Mouse (Mus musculus) lung, embryonic 14.5 days (tissue): Measurements from ENCODE around the gene Dlgap4. TPM values are rescaled to one million over a fixed set of nuclear protein-coding genes. Genes with fewer than 3 reads are reported as not detected.

Experiments used
- ATAC-seq: fragments of 200-750 bp; cut with Nextera tagmentation; 2 replicates; pipeline ENCODE4 v1.8.0; 2017; ENCODE audit warnings: mild to moderate bottlenecking, moderate TSS enrichment, moderate library complexity; ENCODE audit not compliant: insufficient read depth
- DNase-seq: peaks from one replicate; pipeline ENCODE4 v3.0.0-alpha.2; 2015
- H3K27ac ChIP-seq: fragments of 300-500 bp; sonication (generic); 2 replicates; pipeline ENCODE4 v1.5.1; 2014; ENCODE audit warnings: low read depth, mild to moderate bottlenecking, moderate library complexity
- H3K27me3 ChIP-seq: fragments of 300-500 bp; sonication (generic); 2 replicates; pipeline ENCODE4 v1.6.1; 2014; ENCODE audit warnings: low read length, control low read depth; ENCODE audit not compliant: insufficient read depth
- H3K36me3 ChIP-seq: fragments of 300-500 bp; sonication (generic); 2 replicates; pipeline ENCODE4 v1.6.1; 2014; ENCODE audit warnings: control low read depth; ENCODE audit not compliant: insufficient read depth
- H3K4me1 ChIP-seq: fragments of 300-500 bp; sonication (generic); 2 replicates; pipeline ENCODE4 v1.6.1; 2014; ENCODE audit warnings: antibody characterized with exemption, control low read depth; ENCODE audit not compliant: insufficient read depth
- H3K4me2 ChIP-seq: fragments of 300-500 bp; sonication (generic); 2 replicates; pipeline ENCODE4 v1.6.1; 2014; ENCODE audit warnings: mild to moderate bottlenecking
- H3K4me3 ChIP-seq: fragments of 300-500 bp; sonication (generic); 2 replicates; pipeline ENCODE4 v1.5.1; 2014; ENCODE audit warnings: low read depth, low read length
- H3K9ac ChIP-seq: fragments of 300-500 bp; sonication (generic); 2 replicates; pipeline ENCODE4 v1.6.1; 2014
- H3K9me3 ChIP-seq: fragments of 300-500 bp; sonication (generic); 2 replicates; pipeline ENCODE4 v1.6.1; 2016; ENCODE audit warnings: low read depth, low read length, control low read depth
- CTCF ChIP-seq: IDR thresholded peaks from 2 replicates; pipeline ENCODE4 v1.5.1; 2016; ENCODE audit warnings: antibody characterized with exemption, low read depth
- WGBS: fragments of 180-500 bp; shearing (Covaris S2); extraction: QIAGEN DNeasy Blood & Tissue Kit; methylation state at CpG from one replicate; pipeline ENCODE4 v1.1.7; 2014; 5-methylcytosine and 5-hydroxymethylcytosine counted together
- polyA plus RNA-seq: library from polyadenylated mRNA; unstranded; fragments of >200 nt; fragmentation: Nextera tagmentation; extraction: Ambion mirVana; gene quantifications from 2 replicates; pipeline ENCODE4 v1.2.1, GENCODE M21; 2014

Gene Dlgap4
- polyA plus RNA-seq, 1 experiment from 2014 or later = 78.7 TPM

DNA sequence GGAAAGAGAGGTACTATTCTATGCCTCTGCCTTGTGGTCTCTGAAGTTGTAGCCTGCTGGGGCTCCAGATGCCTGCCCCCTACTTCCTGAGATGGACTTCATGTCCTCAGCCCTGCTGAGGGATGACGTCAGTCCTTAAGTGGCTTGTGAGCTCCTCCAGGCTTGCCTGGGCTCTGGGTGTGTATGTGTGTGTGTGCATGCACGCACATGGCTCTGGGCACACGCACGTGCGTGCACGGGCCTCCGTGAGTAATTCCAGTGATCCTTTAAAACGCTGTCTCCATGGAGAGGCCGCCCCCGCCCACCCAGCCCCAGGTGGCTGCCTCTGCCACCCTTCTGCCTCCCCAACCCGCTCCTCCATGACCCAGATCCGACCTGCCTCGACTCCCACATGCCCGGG lies 72.5 kb downstream of the Dlgap4 start:
- Histone ChIP-seq H3K9ac (no peak overlapping the region), H3K27me3 (no peaks in the 10 kb centered on the region), H3K4me2 (no peak overlapping the region), H3K9me3 (no peaks in the 10 kb centered on the region), H3K27ac (no peak overlapping the region), H3K4me3 (no peak overlapping the region), H3K4me1 (no peaks in the 10 kb centered on the region; the same call in 1 of the 2 replicates), H3K36me3 (no peaks in the 10 kb centered on the region)
- no peak for TF ChIP-seq CTCF
- WGBS = 67% methylated on average over 14 of the region's 14 CpGs
- DNase-seq (peak; percentile 8), ATAC-seq (no peak)

DNA sequence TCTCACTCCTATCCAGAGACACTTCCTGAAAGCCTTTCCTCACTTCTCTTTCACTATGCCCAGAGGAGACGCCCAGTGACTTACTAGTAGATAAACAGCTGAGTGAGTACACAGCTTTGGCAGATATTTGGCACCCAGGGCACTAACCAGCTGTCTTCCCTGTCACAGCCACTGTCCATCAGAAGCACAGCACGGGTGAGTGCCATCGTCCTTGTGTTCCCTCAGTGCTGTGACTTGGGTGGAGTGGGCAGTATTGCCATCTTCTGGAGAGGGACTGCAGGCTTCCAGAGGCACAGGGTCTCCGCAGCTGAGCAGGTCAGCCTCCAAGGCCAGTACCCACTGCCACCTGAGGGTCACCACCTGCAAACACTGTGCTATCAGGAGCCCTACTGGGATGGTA lies 73.2 kb downstream of the Dlgap4 start:
- Histone ChIP-seq H3K4me3 (no peak overlapping the region), H3K4me2 (no peak overlapping the region), H3K36me3 (no peaks in the 10 kb centered on the region), H3K9me3 (no peaks in the 10 kb centered on the region), H3K9ac (no peak overlapping the region), H3K4me1 (no peaks in the 10 kb centered on the region; the same call in 1 of the 2 replicates), H3K27ac (no peak overlapping the region), H3K27me3 (no peaks in the 10 kb centered on the region)
- DNase-seq (no peak), ATAC-seq (no peak)
- TF ChIP-seq CTCF = no peak
- WGBS = 58% methylated on average over 4 of the region's 4 CpGs

DNA sequence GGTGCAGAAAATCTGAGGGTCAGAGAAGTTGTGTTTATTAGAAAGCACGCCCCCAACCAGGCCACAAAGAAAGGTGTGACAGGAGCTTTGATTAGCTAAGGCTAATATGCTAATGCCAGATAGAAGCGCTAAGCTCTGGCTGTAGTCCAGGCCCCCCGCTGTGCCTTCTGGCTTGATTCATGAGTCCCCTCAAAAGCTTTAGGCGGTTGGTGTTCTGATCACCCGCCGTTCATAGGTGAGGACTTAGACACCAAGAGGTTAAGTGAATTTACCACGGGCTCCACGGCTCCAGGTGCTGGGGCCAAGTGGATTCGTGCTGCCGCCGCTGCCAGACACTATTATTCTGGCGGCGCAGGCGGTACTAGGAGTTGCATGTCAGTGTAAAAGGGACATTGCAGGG lies 75.1 kb downstream of the Dlgap4 start:
- Histone ChIP-seq H3K4me1 (no peaks in the 10 kb centered on the region; the same call in 1 of the 2 replicates), H3K27me3 (no peaks in the 10 kb centered on the region), H3K9me3 (no peaks in the 10 kb centered on the region), H3K4me2 (no peak overlapping the region), H3K36me3 (no peaks in the 10 kb centered on the region), H3K4me3 (no peak overlapping the region), H3K27ac (no peak overlapping the region), H3K9ac (no peak overlapping the region)
- WGBS = 10% methylated on average over 14 of the region's 14 CpGs
- ATAC-seq (no peak), DNase-seq (no peak)
- no peak for TF ChIP-seq CTCF

DNA sequence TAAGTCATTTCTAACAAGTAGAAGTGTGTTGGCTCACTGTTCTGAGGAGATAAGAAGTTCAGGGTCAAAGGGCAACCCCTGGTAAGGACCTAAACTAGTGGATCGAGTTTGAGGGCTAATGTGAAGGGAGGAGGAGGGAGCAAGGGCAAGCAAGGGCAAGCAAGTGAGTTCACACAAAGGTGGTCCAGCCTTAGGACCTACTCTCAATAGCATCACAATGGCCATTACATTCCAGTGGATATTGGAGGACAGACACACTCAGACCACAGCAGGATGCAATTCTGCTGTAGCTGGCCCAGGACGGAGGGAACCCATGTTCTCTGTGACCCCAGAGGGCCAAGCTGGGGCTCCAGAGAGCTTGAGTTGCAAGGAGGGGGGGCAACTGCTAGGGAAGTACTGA lies 77.3 kb downstream of the Dlgap4 start:
- H3K27ac ChIP-seq = no peak overlapping the region
- no peaks in the 10 kb centered on the region for H3K27me3 ChIP-seq
- no peaks in the 10 kb centered on the region for H3K36me3 ChIP-seq
- no peak overlapping the region for H3K4me3 ChIP-seq
- no peak overlapping the region for H3K9ac ChIP-seq
- H3K4me2 ChIP-seq = no peak overlapping the region
- WGBS = 34% methylated on average over 2 of the region's 2 CpGs
- DNase-seq = no peak
- ATAC-seq = no peak
- no peaks in the 10 kb centered on the region; the same call in 1 of the 2 replicates for H3K4me1 ChIP-seq
- TF ChIP-seq CTCF = no peak
- no peaks in the 10 kb centered on the region for H3K9me3 ChIP-seq

DNA sequence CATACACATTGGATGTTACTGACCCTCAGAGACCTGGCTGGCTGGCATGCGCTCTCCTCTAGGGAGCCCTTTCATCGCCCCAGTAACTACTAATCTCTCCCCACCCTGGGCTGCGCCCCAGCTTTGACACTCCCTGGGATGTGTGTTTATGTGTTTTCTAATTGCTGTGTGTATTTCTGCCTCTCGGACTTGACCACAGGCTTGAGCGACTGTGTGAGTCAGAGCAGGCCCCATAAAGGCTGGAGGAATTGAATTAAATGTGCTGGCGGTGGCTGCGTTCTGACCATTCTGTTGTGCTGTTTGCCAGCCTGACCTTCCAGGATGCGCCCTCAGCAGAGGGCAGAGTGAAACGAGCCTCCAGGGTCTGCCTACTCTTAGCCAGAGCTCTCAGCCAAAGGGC lies 78.2 kb downstream of the Dlgap4 start:
- Histone ChIP-seq H3K4me1 (no peaks in the 10 kb centered on the region; the same call in 1 of the 2 replicates), H3K36me3 (no peaks in the 10 kb centered on the region), H3K27ac (no peak overlapping the region), H3K9ac (no peak overlapping the region), H3K4me2 (no peak overlapping the region), H3K9me3 (no peaks in the 10 kb centered on the region), H3K4me3 (no peak overlapping the region), H3K27me3 (no peaks in the 10 kb centered on the region)
- DNase-seq (no peak), ATAC-seq (no peak)
- no peak for TF ChIP-seq CTCF
- WGBS = 59% methylated on average over 9 of the region's 9 CpGs

DNA sequence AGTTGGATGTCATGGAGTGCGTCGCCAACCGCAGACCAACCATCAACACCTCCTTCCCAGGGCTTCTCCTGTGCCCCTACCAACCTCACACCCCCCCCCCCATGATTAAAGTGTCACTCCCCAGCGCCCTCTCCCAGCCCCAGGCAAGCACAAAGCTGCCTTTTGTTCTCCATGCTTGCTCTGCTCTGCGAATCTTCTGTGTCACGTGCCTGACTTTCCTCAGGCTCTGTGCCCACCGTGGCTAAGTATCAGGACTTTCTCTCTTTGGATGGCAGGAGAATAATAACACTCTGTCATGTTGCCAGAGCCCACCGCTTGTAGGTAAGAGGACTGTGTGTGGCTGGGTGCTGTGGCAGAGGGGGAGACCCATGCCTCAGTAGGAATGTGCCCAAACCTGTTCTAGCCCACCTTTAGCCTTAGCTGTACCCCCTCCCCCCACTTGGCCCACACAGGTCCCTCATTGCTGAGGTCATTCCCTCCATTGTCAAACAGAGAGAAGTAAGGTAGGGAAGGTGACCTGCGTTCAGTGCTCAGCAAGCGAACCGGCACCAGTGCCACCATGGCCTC lies 79.8 kb downstream of the Dlgap4 start:
- 39% methylated on average over 11 of the region's 11 CpGs for WGBS
- no peak overlapping the region for H3K9ac ChIP-seq
- H3K9me3 ChIP-seq = no peaks in the 10 kb centered on the region
- no peak overlapping the region for H3K4me3 ChIP-seq
- no peak overlapping the region for H3K4me2 ChIP-seq
- no peaks in the 10 kb centered on the region for H3K36me3 ChIP-seq
- H3K27ac ChIP-seq = peak overlapping the region; percentile 76
- DNase-seq (peak; percentile 59), ATAC-seq (peak; percentile 86)
- no peaks in the 10 kb centered on the region for H3K27me3 ChIP-seq
- no peak for TF ChIP-seq CTCF
- no peaks in the 10 kb centered on the region; the same call in 1 of the 2 replicates for H3K4me1 ChIP-seq

DNA sequence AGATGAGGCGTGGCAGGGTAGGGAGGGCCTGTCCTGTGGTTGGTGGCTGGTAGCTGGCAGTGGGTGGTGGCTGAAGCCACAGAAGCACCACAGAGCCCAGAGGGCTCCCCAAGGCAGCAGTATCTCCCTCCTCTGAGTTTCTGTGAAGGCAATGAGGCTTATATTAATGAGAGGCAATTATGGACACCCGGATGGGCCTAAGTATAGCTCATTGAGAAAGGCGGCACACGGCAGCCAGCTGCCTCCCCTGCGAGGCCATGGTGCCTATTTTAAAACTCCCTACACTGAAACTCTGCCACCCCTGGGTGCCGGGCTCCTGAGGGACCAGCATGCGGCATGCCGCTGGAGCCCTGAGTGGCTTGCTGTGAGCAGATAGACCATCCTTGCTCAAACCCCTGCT lies 83.8 kb downstream of the Dlgap4 start:
- no peak for DNase-seq
- Histone ChIP-seq H3K4me3 (no peak overlapping the region), H3K27me3 (no peaks in the 10 kb centered on the region), H3K9me3 (no peaks in the 10 kb centered on the region), H3K4me1 (no peaks in the 10 kb centered on the region), H3K9ac (no peak overlapping the region), H3K4me2 (no peak overlapping the region), H3K27ac (no peak overlapping the region), H3K36me3 (no peaks in the 10 kb centered on the region)
- TF ChIP-seq CTCF = no peak
- no peak for ATAC-seq
- 77% methylated on average over 8 of the region's 8 CpGs for WGBS
